Mouse (Mus musculus): Measurements from ENCODE around the gene Ccdc34.

DNA sequence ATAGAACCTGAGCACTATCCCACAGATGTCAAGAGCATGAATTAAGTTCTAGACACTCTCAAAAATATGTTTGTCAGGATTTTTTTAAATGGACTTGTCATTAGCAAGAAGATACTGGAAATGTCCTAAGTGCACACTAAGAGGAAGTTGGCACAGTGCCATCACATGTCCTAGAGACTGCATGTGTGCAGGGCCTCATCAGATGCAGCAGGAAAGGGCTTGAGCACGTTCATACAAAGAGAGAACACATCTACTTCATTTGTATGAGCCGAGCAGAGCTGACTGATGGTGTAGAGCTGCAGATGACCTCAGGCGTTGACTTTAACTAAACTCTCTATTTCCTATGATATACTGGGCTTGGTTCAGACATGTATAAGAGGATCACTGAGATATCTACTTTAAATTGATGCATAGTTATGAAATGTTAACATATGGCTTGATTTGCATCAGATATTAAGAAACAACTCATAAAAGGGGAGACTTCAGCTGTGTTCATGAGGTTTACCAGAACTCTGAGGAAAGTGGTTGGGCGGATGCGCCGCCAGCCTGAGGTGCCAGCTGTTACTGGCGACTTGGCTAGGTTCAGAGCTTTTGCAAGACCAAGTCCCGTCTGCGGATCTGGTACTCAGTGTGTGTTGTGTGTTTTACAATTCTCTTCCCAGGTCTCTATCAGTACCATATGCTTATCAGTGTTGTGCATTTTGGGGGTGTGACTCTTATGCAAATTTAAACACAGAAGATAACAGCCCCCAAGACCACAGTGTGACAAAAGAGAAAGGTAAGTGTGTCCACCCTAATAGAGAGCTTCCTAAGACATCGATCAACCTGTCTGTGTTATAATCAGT, 10.0 kb upstream of the Ccdc34 start:
- TF ChIP-seq TAL1 (IDR thresholded peaks at IDR 0.05; ENCODE audit: low read length) (peak; percentile 35; the same call in 1 of the 3 replicates), GATA1 (IDR thresholded peaks at IDR 0.05; ENCODE audit: low read length) (peak; percentile 47; the same call in 1 of the 2 replicates)
